Mouse (Mus musculus) mesoderm, embryonic 11.5 days (tissue): ENCODE measurements at regions not wholly inside any gene's neighbourhood (a gene's known extent, or its start where the extent isn't known, plus 50 kb on each side); places are given as distances from the start of the nearest gene placed in this dataset.
A peak's percentile ranks its signal among the peaks of the same experiment; 100 is the strongest.

Experiments
- DNase-seq: peaks from one replicate; pipeline ENCODE4 v3.0.0-alpha.2; 2012; ENCODE audit warnings: low read depth, low spot score

DNA sequence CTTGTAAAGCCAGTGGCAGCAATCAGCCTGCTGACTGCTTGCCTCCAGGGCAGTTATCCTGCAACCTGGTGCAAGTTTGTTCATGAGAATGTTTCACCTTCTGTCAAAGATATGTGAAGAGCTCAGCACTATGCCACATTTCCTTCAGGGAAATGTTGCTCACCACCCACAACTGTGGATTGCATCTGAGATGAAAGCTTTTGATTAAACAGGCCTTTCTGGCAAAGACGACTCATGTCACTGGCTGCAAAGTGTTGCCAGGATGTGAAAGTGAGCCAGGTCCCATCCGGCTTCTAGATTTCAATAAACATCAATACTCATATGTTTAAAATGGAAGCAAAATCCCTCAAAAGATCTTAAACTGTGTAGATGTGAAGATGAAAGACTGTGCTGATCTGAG is 2121.0 kb downstream of the Gm37988 start:
- no peak for DNase-seq

DNA sequence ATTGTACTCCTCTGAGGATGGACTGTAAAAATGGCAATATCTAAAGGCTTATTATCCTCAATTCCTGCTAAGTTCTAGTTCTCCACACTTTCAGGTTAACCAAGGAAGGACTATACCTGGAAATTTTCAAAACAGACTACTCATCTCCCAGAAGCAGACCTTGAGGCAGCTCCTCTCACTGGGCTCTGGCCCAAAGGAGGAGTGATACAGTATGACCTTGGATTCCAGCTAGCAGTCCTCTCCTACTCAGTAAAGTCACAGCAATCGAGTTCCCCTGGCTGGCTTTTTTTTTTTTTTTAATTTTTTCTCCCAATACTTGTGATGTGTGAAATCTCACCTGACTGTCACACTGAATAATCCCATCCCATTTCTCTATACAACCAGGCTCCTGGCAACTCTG is 2124.2 kb downstream of the Gm37988 start:
- no peak for DNase-seq

GRCm38 (mm10) chr1:6969838-6970237 is 2162.1 kb downstream of the Gm37988 start:
- DNase-seq = no peak

DNA sequence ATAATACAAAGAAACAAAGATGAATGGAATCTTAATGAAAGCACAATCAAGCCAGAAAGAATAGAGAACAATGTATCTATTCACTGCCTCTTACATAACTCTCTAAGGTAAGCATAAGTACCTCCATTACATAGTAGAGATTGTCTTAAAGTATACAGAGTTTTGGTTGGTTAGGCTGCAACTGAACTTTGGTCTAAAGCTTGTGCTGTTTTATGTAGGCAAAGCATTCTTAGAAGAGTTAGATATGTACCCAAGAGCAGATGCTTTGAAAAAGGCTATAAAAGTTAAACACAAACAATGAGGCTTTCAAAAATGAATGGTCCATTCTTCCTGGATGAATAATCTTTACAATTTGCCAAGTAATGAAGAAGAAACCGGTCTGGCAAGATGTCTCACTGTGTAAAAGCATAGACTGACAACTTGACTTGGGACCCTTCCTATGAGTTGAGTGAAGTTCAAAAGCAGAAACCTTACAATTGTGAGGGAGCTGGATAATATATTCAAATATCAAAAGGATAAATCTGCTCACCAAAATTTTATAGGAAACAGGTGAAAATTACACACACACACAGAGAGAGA is 2166.1 kb downstream of the Gm37988 start:
- no peak for DNase-seq

GRCm38 (mm10) chr1:6979626-6980025 is 2171.9 kb downstream of the Gm37988 start:
- no peak for DNase-seq

DNA sequence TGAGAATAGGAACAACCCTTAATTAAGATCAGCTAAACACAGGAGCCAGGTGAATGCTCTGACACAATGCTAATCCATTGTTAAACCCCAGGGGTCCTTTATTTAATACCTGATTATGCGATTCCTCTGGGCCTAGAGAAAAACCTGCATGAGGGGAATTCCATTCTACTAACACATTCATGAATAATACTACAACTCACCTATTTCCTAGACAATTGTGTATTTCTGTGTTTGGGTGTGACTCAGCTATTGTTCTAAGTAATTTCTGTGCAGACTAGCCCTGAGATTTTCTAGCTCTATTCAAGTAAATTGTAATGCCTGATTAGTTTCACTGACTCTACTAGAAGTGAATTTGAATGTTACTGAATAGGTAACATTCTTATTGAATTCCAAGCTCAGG is 2176.5 kb downstream of the Gm37988 start:
- no peak for DNase-seq

DNA sequence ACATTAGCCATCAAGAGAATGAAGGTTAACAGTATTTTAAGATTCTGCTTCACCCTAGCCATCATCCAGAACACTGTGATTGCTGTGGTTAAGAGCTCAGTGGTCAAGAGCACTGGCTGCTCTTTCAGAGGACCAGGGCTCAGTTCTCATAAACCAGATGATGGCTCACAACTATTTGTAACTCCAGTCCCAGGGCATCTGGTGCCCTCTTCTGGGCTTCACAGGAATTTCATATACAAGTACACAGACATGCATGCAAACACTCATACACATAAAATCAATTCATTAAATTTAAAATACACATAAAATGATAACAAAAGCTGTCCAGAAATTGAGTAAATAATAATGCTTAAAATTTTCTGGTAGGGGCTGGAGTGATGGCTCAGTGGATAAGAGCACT is 2189.9 kb downstream of the Gm37988 start:
- no peak for DNase-seq

GRCm38 (mm10) chr1:7010184-7010583 is 2202.5 kb downstream of the Gm37988 start:
- peak; percentile 6 for DNase-seq
